Mouse (Mus musculus): ENCODE data around the gene Ttc30a1. TPM values are rescaled to one million over a fixed set of nuclear protein-coding genes. Genes with fewer than 3 reads are reported as not detected.
"Not testable (repeated sequence)": the region's sequence is repeated elsewhere in the genome, so short reads cannot be mapped to it uniquely, and the experiment has no call there.

Gene Ttc30a1
- polyA plus RNA-seq, 1 experiment = 3.5 TPM

DNA sequence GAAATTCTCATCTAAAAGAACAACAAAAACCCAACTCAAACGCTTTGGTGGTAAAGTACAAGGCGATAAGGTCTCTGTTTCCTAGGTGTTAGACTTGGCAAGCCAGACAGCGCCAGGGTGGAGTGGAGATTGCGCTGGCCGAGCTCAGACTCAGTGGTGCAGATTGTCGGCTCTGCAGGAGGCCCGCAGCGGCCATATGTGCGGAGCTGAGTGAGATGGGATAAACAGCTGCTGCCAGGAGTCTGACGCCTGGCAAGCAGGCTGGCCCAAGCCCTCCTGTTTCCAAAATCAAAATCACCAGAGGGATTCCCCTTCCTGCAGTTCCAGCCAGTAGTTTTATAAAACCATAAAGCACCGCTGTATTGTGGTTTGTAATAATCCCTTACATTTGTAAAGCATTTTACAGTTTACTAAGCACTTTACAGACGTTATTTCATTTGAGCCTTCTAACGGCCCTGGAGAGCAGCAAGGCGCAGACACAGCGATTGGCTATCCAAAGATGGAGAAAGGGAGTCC lies 21.9 kb downstream of the Ttc30a1 start:
- 82% methylated on average over 15 of the region's 15 CpGs for WGBS
- DNase-seq = no peak
- H3K36me3 ChIP-seq (ENCODE audit: control insufficient read depth, insufficient read depth, low read length) = no peaks in the 10 kb centered on the region
- H3K4me3 ChIP-seq (ENCODE audit: control insufficient read depth, insufficient read depth, low read length) = no peak overlapping the region
- no peak for TF ChIP-seq CTCF (IDR thresholded peaks at IDR 0.05; ENCODE audit: borderline replicate concordance, control insufficient read depth, extremely low read depth, insufficient read depth, low read length, poor library complexity)
- H3K4me1 ChIP-seq (replicated peaks; ENCODE audit: control insufficient read depth, insufficient read depth, low read length) = peaks cover 7% of the 10 kb centered on the region
- H3K27ac ChIP-seq (ENCODE audit: control insufficient read depth, insufficient read depth, low read length) = no peak overlapping the region
- no peaks in the 10 kb centered on the region for H3K27me3 ChIP-seq (ENCODE audit: control insufficient read depth, insufficient read depth, low read length)

DNA sequence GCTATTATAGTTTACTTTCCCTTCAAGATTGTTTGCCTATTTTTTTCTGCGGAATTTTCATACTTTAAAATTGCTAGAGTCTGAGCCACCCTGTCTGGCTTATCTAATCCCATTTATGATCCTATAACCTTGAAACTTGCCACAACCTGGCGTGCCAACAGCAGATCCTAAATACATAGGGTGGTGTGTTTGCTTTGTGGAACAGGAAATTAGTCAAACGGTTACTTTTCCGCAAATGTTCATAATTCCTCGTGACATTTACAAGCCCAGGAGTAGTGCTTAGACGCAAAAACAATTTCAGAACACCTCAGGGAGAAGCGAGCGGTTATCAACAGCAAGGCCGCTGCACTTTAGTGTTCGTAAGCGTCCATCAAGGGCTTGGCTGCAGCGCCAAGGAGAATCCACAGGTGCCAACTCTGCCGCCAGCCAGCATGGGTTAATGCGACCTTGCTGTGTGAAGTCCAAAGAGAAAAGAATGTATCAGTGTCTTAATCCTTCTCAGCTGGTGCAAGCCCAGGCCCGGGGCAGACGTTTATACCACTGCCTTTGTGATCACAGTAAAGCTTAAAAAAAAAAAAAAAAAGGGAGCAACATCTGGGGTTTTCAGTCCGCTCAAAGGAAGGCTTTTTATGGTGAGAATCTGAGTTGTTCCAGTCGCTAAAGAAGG lies 22.5 kb downstream of the Ttc30a1 start:
- H3K4me1 ChIP-seq (replicated peaks; ENCODE audit: control insufficient read depth, insufficient read depth, low read length) = 0 out of 2 replicates have a peak, but pooled peaks cover 2% of the 10 kb centered on the region
- DNase-seq = no peak
- H3K27me3 ChIP-seq (ENCODE audit: control insufficient read depth, insufficient read depth, low read length) = no peaks in the 10 kb centered on the region
- H3K36me3 ChIP-seq (ENCODE audit: control insufficient read depth, insufficient read depth, low read length) = no peaks in the 10 kb centered on the region
- TF ChIP-seq POLR2A (IDR thresholded peaks at IDR 0.05; ENCODE audit: control insufficient read depth, extremely low read depth, insufficient read depth, low read length, poor library complexity) = no peak
- no peak for TF ChIP-seq CTCF (IDR thresholded peaks at IDR 0.05; ENCODE audit: borderline replicate concordance, control insufficient read depth, extremely low read depth, insufficient read depth, low read length, poor library complexity)
- no peak overlapping the region for H3K27ac ChIP-seq (ENCODE audit: control insufficient read depth, insufficient read depth, low read length)
- WGBS = 72% methylated on average over 18 of the region's 18 CpGs
- no peak overlapping the region for H3K4me3 ChIP-seq (ENCODE audit: control insufficient read depth, insufficient read depth, low read length)

DNA sequence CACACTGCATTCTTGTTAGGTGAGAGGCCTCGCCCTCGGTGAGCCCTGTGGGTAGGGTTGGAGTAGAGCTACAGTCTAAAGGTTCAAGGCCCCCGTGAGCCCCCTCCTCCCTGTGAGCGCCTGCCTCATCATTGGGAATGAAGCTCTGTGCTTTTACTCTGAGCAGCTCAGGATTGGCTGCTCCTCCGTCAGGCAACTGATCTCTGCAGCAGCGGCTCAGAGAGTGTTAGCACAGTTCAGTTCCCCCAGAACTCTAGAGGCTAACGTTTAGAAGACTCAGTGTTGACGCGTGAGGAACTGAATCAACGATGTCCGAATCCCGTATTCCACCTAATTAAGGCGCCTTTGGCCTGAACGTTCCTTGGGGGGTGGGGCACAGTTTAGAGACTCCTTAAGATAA lies 26.1 kb downstream of the Ttc30a1 start:
- WGBS = 83% methylated on average over 14 of the region's 14 CpGs
- Histone ChIP-seq H3K27ac (ENCODE audit: control insufficient read depth, insufficient read depth, low read length) (no peak overlapping the region), H3K4me1 (replicated peaks; ENCODE audit: control insufficient read depth, insufficient read depth, low read length) (no peaks in the 10 kb centered on the region), H3K36me3 (ENCODE audit: control insufficient read depth, insufficient read depth, low read length) (no peaks in the 10 kb centered on the region), H3K27me3 (ENCODE audit: control insufficient read depth, insufficient read depth, low read length) (no peaks in the 10 kb centered on the region), H3K4me3 (ENCODE audit: control insufficient read depth, insufficient read depth, low read length) (no peak overlapping the region)
- DNase-seq = no peak
- TF ChIP-seq POLR2A (IDR thresholded peaks at IDR 0.05; ENCODE audit: control insufficient read depth, extremely low read depth, insufficient read depth, low read length, poor library complexity) (no peak), CTCF (IDR thresholded peaks at IDR 0.05; ENCODE audit: borderline replicate concordance, control insufficient read depth, extremely low read depth, insufficient read depth, low read length, poor library complexity) (no peak)

DNA sequence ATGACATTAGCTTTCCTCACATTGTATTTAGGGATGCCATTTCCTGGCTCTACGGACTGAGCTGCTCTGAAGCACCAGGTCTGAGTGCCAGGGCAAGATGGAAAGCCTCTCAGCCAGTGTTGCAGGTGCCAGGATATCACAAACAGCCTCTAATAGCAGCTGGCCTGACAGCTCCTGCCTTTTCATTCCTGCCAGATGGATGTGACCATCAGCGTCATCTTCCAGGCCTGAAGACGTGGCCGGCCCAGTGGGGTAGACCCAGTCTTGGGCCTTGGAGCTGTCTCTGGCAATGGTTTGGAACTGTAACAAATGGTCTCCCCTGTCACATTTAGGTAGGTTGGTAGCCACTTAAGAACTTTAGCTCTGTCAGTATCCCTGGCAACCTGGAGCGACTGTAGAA lies 28.4 kb downstream of the Ttc30a1 start:
- no peak for DNase-seq
- Histone ChIP-seq H3K36me3 (ENCODE audit: control insufficient read depth, insufficient read depth, low read length) (no peaks in the 10 kb centered on the region), H3K27me3 (ENCODE audit: control insufficient read depth, insufficient read depth, low read length) (no peaks in the 10 kb centered on the region), H3K27ac (ENCODE audit: control insufficient read depth, insufficient read depth, low read length) (no peak overlapping the region), H3K4me3 (ENCODE audit: control insufficient read depth, insufficient read depth, low read length) (no peak overlapping the region), H3K4me1 (replicated peaks; ENCODE audit: control insufficient read depth, insufficient read depth, low read length) (no peaks in the 10 kb centered on the region)
- TF ChIP-seq POLR2A (IDR thresholded peaks at IDR 0.05; ENCODE audit: control insufficient read depth, extremely low read depth, insufficient read depth, low read length, poor library complexity) (no peak), CTCF (IDR thresholded peaks at IDR 0.05; ENCODE audit: borderline replicate concordance, control insufficient read depth, extremely low read depth, insufficient read depth, low read length, poor library complexity) (no peak)
- 96% methylated on average over 5 of the region's 5 CpGs for WGBS

DNA sequence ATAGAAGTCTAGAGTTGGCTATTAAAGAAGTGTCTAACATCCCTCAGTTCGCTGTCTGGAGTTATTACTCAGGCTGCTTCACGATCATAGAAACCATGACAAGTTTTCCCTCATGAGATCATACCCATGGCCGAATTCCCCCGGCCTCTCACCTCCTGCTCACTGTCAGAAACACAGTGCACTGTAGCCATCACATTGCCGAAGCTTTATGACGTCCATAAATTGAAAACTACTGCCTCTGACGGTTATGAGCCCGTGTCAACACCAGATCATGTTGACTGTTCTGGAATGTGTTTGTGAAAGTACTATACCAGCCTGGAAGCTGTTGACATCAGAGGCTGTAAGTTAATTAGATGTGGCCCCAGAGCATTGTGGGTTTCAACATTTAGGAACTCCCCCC lies 31.1 kb downstream of the Ttc30a1 start:
- no peak overlapping the region for H3K4me3 ChIP-seq (ENCODE audit: control insufficient read depth, insufficient read depth, low read length)
- TF ChIP-seq POLR2A (IDR thresholded peaks at IDR 0.05; ENCODE audit: control insufficient read depth, extremely low read depth, insufficient read depth, low read length, poor library complexity) (no peak), CTCF (IDR thresholded peaks at IDR 0.05; ENCODE audit: borderline replicate concordance, control insufficient read depth, extremely low read depth, insufficient read depth, low read length, poor library complexity) (no peak)
- 95% methylated on average over 8 of the region's 8 CpGs for WGBS

DNA sequence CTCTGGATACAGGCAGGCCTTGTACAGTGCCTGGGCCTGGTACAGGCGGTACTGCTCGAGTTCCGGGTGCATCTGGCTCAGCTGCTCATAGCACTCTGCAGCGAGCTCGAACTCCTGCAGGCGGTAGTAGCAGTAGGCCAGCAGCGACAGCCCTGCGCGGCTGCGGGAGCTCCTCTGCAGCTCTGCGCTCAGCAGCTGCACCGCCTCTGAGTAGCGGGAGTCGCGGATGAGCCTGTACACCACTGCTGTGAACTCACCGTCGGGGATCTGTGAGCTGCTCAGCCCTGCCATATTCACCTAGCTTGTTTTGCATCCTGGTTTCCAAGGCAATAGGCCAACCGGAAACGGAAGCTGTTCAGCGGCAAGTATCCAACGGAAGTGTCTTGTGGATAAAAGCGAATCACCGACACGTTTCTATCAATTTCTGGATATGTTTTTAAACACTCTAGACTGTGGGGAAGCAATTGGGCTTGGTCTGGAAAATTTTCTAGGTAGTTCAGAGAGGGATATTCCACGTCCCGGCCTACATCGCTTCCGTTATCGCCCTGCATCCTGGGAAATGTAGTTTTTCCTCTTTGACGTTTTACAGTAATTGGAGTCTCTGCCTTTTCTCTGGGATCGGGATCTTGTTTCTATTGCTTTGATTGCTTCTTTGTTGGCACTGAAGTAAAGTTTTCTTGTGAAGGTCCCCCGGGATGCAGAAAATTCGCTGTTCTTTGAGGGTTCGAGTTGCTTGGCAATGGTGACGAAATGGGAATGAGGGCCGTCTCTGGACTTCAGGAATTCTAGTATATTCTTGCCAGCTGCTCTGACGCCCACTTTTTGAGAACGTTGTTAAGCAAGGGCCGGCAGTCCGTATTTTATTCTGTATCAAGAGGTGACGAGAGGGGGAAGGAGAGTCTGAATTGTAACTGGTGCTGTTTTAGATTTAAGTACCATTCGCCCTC lies 43.4 kb downstream of the Ttc30a1 start, which contains the start of gene Ttc30b:
Gene Ttc30b (minus strand): TSS at position 469 of the 947 bp plus-strand sequence.
- Histone ChIP-seq H3K4me1 (replicated peaks; ENCODE audit: control insufficient read depth, insufficient read depth, low read length) (peaks cover 6% of the 10 kb centered on the region), H3K27ac (ENCODE audit: control insufficient read depth, insufficient read depth, low read length) (no peak within 1 kb of the TSS), H3K36me3 (ENCODE audit: control insufficient read depth, insufficient read depth, low read length) (no peaks in the 10 kb centered on the region), H3K4me3 (ENCODE audit: control insufficient read depth, insufficient read depth, low read length) (peak within 1 kb of the TSS; percentile 56), H3K27me3 (ENCODE audit: control insufficient read depth, insufficient read depth, low read length) (no peaks in the 10 kb centered on the region)
- peak; percentile 72 for DNase-seq
- 10% methylated on average over 35 of the region's 42 CpGs for WGBS
- no peak for TF ChIP-seq CTCF (IDR thresholded peaks at IDR 0.05; ENCODE audit: borderline replicate concordance, control insufficient read depth, extremely low read depth, insufficient read depth, low read length, poor library complexity)
- no peak for TF ChIP-seq POLR2A (IDR thresholded peaks at IDR 0.05; ENCODE audit: control insufficient read depth, extremely low read depth, insufficient read depth, low read length, poor library complexity)

More for the DNA sequence above, 31.1 kb downstream of the Ttc30a1 start:
- no peak overlapping the region for H3K27ac ChIP-seq (ENCODE audit: control insufficient read depth, insufficient read depth, low read length)
- no peaks in the 10 kb centered on the region for H3K27me3 ChIP-seq (ENCODE audit: control insufficient read depth, insufficient read depth, low read length)
- H3K36me3 ChIP-seq (ENCODE audit: control insufficient read depth, insufficient read depth, low read length) = no peaks in the 10 kb centered on the region
- DNase-seq = no peak
- H3K4me1 ChIP-seq (replicated peaks; ENCODE audit: control insufficient read depth, insufficient read depth, low read length) = no peaks in the 10 kb centered on the region

DNA sequence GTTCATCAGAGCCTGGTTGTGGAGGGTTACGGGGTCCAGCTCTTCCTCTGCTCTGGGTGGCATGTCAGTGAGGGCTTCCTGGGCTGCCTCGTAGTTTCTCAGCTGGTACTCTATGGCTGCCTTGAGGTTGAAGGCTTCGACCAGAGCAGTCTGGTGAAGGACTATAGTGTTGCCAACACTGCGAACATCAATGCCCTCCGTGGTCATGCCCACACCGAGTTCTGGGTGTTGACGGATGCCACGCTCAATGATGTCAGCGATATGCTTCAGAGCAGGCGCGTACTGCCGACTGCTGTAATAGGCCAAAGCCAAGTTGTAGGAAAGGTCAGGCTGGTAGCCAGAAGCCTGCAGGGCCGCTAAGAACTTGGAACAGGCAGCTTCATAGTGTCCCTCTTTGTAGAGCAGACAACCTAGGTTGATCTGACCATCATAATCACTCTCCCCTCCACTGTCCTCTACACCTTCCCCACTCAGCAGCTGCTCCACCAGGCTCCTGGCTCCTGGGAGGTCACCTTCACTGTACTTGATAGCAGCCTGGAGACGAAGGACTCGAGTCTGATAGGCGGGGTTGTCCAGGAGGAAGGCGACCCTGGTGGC lies 44.1 kb downstream of the Ttc30a1 start:
- not testable (repeated sequence) for H3K27me3 ChIP-seq (ENCODE audit: control insufficient read depth, insufficient read depth, low read length); H3K4me1 ChIP-seq (replicated peaks; ENCODE audit: control insufficient read depth, insufficient read depth, low read length); H3K27ac ChIP-seq (ENCODE audit: control insufficient read depth, insufficient read depth, low read length); H3K36me3 ChIP-seq (ENCODE audit: control insufficient read depth, insufficient read depth, low read length); DNase-seq
- H3K4me3 ChIP-seq (ENCODE audit: control insufficient read depth, insufficient read depth, low read length) = peak overlapping the region; percentile 56
- 82% methylated on average over 16 of the region's 17 CpGs for WGBS

DNA sequence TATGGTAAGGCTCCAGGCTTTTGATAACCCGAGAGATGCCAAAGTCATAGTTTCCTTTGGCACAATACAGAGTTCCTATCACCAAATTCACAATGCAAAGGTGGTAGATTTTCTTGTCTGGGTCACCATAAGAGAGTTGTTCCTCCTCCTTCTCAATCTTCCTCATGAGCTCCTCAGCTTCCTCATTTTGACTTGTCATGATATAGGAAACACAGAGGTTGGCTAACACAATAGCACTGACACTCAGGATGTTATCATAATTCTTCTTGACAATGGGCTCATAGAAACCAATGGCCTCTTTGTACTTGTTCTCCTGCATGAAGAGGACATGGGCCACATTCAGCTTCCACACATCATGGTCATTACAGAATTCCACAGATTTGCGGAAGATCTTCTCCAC lies 45.1 kb downstream of the Ttc30a1 start:
- H3K27me3 ChIP-seq (ENCODE audit: control insufficient read depth, insufficient read depth, low read length); H3K36me3 ChIP-seq (ENCODE audit: control insufficient read depth, insufficient read depth, low read length); H3K4me1 ChIP-seq (replicated peaks; ENCODE audit: control insufficient read depth, insufficient read depth, low read length); H3K4me3 ChIP-seq (ENCODE audit: control insufficient read depth, insufficient read depth, low read length); H3K27ac ChIP-seq (ENCODE audit: control insufficient read depth, insufficient read depth, low read length); DNase-seq: not testable (repeated sequence)
- 93% methylated on average over 2 of the region's 2 CpGs for WGBS
